Mouse (Mus musculus) kidney, postnatal 4 days (tissue): ENCODE measurements around the gene Ssbp1.
A peak's percentile ranks its signal among the peaks of the same experiment; 100 is the strongest.

Experiments
- DNase-seq, 2 experiments: peaks; one replicate each; pipeline ENCODE4 v3.0.0; 2021; ENCODE audit warnings: mixed read lengths in 2 of 2

Ssbp1 gene

GRCm38 (mm10) chr6:40471720-40472010, 513 bp downstream of the Ssbp1 start:
- DNase-seq: peak in 1 of 2 experiments; percentile 4

DNA sequence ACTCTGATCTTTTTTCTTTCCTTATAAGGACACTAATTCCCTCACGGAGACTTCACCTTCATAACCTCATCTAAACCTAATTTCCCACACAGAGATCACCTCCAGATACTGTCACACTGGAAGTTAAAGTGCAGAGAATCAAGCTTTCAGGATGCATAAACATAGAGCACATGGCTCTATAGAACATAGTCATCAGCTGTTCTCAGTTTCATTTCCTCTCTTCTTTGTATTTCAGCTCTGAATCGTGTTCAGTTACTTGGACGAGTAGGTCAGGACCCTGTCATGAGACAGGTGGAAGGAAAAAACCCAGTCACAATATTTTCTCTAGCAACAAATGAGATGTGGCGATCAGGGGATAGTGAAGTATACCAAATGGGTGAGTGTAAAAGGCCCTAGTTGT, 5.0 kb downstream of the Ssbp1 start:
- DNase-seq: no peak

GRCm38 (mm10) chr6:40479705-40480104, 8.6 kb downstream of the Ssbp1 start:
- no peak for DNase-seq

GRCm38 (mm10) chr6:40482318-40482717, 11.2 kb downstream of the Ssbp1 start:
- DNase-seq: no peak

DNA sequence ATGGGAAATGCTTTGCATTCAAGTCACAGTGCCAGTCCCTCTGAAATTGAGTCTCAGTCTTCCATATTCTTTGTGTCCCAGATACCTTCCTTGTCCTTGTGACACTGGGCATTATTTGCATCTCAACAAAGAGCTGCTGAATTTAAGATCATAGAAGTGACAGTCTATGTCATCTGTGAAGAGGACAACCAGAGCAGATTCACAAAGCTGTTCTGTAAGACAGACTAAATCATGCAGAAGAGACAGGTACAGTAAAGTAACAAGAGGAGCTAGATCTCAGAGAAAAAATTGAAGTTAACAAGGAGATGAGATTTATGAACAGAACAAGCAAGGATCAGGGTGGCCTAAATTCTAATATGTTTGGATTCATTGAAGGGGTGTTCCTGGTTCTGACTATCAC, 19.8 kb downstream of the Ssbp1 start, which contains the start of gene Tas2r137:
Gene Tas2r137, plus strand, starts transcription at position 301 of the 400 bp plus-strand sequence.
- no peak for DNase-seq

- no peak for DNase-seq
Observed at GRCm38 (mm10) chr6:40493229-40493628, 22.1 kb downstream of the Ssbp1 start, which contains the start of gene Tas2r108. TSS of gene Tas2r108 (plus strand) at chr6:40493529.

- no peak for DNase-seq
Observed at GRCm38 (mm10) chr6:40519408-40519807, 48.3 kb downstream of the Ssbp1 start, which contains the start of gene Prss37. TSS of gene Prss37 (minus strand) at chr6:40519508.
